Mouse (Mus musculus) right cerebral cortex, postnatal 14 days (tissue): ENCODE results near the gene Ispd.

Source experiments
- DNase-seq: peaks from one replicate; pipeline ENCODE4 v3.0.0; 2022

The Ispd gene

DNA sequence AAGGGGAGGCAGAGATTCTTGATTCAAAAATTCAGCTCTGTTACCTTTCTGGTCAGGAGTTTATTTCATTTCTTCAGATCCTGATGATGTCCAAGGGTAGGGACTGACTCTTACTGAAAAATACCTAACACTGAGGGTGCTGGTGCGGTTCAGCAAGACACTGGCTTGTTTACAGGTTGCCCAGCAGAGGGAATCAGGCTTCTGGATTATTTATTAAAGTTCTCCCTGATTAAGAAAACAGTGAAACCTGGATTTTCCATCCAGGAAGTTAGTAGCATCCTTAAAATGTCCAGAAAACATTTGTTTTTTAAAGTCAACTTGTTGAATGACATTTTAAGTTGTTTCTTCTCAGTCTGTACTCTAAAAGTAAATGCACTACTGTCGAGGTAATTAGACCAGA, 337.2 kb downstream of the Ispd start:
- DNase-seq: no peak

DNA sequence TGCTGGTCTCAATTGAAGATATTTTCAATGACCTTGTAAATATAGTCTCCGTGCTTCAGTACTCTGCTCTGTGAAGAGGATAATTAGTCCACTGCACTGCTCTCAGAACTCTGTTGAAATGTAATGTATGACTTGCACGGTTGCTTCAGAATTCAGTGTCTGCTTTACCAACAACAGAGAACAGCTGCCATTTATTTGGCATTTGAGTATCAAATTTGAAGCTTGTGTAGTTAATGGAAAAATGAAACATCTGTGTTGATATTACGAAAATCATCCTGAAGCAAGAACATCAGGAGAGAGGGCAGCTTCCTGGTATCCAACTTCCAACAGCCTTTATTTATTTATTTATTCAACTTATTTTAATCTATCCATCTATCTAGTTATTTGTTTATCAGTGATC, 337.8 kb downstream of the Ispd start:
- DNase-seq: no peak

DNA sequence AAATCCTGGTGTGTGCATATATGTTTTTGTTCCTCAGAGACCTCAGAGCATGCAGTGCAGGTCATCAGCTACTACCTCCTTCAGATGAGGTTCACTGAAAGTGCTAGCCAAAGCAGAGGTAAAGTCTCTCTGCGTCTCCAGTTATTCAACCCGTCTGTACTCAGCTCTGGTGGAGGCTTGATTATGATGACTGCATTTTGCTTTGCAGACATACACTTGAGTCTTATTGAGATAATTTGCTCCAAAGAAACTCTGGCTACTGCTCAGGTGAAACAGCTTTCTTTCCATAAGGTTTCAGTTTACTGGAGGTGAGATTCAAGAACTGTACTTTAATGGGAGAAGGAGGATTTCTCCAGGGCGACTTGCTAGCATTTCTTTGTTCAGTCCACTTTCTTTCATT, 339.5 kb downstream of the Ispd start:
- no peak for DNase-seq

DNA sequence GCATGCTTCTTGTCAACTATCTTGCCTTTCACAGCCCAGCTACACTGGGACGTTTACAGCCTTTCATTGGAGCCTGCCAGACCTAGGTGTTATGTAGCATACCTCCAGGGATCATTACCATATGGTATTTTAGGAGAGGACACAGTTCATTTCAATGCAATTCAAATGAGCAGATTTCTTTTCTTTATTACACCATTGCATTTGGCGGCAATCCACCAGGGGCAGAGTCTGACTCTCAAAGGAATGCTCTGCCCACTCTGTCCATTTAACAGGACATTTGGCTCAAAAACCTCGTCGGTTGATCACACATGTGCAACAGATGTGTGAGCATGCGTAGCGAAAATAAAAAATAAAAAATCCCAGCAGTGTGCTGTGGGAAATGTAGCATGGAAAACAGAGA, 340.0 kb downstream of the Ispd start:
- no peak for DNase-seq

DNA sequence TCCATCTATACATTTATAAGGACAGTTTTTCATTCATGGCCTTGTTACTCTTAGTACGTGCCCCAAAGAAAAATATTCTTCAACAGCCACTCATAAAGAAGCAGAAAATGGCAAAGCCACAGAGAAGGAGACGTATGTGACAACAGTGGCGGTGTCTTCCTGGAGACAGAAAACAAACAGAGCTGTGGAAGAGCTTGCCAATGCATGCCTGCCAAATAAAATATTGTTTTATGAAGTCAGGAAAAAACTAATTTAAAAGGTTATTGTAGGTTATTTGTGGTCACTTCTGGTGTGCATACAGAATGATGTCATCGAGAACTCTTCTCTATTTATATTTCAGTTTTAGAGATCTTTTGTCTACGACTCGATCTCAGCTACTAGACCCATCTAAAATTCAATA, 341.5 kb downstream of the Ispd start:
- no peak for DNase-seq

DNA sequence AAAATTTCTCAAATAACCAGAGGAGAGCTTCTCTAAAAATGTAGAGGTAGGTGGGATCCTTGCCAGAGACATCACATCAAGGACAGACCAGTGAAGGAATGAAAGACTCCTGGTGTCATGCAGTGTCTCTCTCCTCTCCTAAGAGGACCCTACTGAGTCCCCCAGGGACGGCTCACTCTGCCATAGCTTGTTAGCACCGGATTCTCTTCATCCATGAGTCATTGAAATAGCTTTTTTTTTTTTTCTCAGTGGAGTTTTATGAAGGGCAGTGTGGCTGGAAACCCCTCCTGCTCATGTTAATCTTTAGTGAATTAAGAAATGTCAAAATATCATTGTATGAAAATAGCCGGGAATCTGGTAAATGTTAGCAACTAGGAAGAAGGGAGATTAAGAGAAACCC, 342.1 kb downstream of the Ispd start:
- DNase-seq: no peak

DNA sequence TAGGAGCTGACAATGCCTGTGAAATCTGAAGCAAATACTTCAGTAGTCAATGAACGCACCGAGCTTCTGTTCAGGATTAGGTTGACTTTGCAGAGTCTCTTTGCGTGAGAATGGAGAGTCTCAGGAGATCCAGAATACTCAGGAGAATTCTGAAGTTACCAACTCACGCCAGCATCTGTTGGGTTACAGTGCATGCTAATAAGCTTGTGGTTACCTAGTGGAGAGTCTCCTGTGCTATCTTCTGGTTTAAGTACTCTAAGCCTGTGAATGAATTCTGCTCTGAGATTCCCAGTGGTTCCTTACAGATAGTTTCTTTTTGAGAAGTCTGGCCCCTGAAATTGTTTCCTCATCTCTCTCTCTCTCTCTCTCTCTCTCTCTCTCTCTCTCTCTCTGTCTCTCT, 343.0 kb downstream of the Ispd start:
- no peak for DNase-seq

DNA sequence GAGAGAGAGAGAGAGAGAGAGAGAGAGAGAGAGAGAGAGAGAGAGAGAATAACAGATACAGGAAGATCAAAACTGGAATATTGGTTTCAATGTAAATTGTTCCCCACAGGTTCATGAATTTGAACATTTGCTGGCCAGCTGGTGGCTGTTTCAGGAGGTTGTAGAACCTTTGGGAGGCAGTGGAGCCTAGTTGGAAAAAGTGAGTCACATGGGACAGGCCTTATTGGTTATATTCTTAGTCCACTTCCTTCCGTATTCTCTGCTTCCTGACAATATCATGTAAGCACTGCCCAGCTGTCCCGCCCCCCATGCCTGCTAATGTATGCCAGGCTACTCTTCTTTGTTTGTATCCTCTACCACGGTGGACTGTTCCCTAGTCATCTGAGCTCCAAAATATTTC, 344.0 kb downstream of the Ispd start:
- DNase-seq: no peak

DNA sequence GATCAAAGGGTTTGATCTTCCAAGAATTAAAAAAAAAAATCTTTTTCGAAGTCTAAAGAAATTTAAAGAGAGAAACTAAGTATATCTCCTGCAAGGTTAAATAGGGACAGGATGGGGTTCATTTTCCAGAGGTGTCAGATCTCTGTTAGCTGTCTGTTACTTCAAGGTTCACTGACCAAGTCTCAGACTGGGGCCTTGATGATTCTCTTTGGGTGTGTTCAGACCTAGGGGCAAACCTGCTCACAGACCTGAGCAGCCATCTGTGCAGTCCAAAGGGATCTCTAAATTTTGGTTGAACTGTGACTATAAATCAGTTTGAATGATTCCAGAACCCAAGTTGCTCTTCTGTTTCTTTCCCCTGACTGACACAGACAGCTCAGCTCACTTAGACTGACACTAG, 344.8 kb downstream of the Ispd start:
- DNase-seq: no peak

DNA sequence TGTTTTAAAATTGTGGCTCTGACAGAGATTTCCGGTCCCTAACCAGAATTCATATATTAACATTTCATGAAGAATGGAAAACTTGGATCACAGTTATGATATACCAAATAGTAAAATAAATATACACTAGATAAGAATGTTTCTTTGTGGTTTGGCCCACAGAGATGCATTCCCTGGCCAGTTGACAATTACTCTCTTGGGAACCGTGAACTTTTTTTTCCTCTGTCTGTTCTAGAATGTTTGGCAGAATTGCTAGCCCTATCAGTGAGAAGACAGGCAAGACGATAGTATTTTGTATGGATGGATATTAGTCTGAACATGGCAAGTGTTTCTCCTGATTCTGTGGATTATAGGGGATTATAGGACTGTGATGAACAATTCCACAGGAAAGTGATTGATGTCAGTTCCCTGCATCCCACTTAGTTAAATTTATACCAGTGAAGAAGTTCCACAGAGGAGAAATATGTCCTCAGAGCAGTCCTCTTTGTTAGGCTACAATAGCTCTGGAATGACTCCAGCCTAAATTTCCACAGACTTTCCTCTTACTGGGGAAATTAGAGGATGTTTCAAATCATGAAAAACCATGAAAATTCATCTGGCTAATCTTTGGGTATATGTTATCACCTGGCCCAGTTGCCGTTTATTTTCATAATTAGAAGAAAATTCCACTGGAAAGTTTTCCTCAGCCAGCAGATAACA, 352.6 kb downstream of the Ispd start:
- no peak for DNase-seq
